Mouse (Mus musculus): Measurements from ENCODE around the gene Egln1. TPM values are rescaled to one million over a fixed set of nuclear protein-coding genes. Genes with fewer than 3 reads are reported as not detected.

Gene Egln1
- polyA plus RNA-seq, 1 experiment from 2014 or later = 14.8 TPM

DNA sequence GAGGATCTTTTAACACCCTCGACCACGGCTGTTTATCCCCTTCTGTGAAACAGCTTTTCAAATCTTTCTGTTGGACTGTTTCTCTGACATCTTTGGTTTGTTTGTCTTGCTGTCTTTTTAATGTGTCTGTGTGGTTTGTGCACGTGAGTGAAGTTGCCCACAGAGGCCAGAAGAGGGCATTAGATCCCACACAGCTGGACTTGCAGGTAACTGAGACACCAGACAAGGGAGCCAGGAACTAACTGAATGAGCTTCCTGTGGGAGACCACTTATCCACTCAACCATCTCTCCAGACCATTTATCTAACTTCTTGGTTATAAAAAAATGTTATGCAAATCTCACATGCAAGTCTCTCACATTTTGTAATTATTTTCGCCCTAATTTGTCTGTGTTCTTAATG lies 18.5 kb downstream of the Egln1 start:
- Histone ChIP-seq H3K27ac (ENCODE audit: low read depth, low read length) (no peak overlapping the region), H3K9ac (ENCODE audit: low read depth, low read length) (no peak overlapping the region), H3K4me1 (ENCODE audit: control insufficient read depth, insufficient read depth, low read depth, low read length) (no peaks in the 10 kb centered on the region; the same call in 1 of the 2 replicates), H3K36me3 (ENCODE audit: control insufficient read depth, insufficient read depth, low read length) (no peaks in the 10 kb centered on the region), H3K27me3 (replicated peaks; ENCODE audit: control insufficient read depth, insufficient read depth, low read length) (no peaks in the 10 kb centered on the region), H3K4me3 (ENCODE audit: low read length) (no peak overlapping the region), H3K4me2 (ENCODE audit: low read length) (no peak overlapping the region), H3K9me3 (ENCODE audit: control insufficient read depth, low read length) (no peaks in the 10 kb centered on the region)
- no peak for ATAC-seq
- WGBS = 79% methylated on average over 4 of the region's 4 CpGs

- H3K27me3 ChIP-seq (replicated peaks; ENCODE audit: control insufficient read depth, insufficient read depth, low read length) = no peaks in the 10 kb centered on the region
- H3K4me2 ChIP-seq (ENCODE audit: low read length) = no peak overlapping the region
- H3K4me3 ChIP-seq (ENCODE audit: low read length) = no peak overlapping the region
- H3K4me1 ChIP-seq (ENCODE audit: control insufficient read depth, insufficient read depth, low read depth, low read length) = no peaks in the 10 kb centered on the region; the same call in 1 of the 2 replicates
- no peak overlapping the region for H3K27ac ChIP-seq (ENCODE audit: low read depth, low read length)
- WGBS = 91% methylated on average over 13 of the region's 13 CpGs
- no peaks in the 10 kb centered on the region for H3K9me3 ChIP-seq (ENCODE audit: control insufficient read depth, low read length)
- ATAC-seq = no peak
- H3K9ac ChIP-seq (ENCODE audit: low read depth, low read length) = no peak overlapping the region
- H3K36me3 ChIP-seq (ENCODE audit: control insufficient read depth, insufficient read depth, low read length) = no peaks in the 10 kb centered on the region
Measured at GRCm38 (mm10) chr8:124930086-124930485, 19.0 kb downstream of the Egln1 start.

DNA sequence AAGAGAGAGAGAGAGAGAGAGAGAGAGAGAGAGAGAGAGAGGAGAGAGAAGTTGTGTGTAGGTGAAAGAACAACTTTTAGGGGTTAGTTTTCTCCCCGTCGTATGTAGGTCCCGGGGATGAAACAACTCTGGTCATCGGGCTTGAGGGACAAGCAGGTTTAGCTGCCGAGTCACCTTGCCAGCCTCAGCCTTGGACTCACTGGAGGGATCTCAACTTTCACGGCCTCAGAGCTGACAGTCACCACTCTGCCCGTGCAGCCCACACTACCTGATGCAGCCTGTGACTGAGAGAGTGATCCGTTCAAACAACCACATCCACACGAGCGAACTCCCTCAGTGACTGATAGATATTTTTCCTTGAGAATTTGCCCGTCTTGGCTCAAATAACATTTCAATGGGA lies 20.1 kb downstream of the Egln1 start:
- H3K4me2 ChIP-seq (ENCODE audit: low read length) = no peak overlapping the region
- WGBS = 88% methylated on average over 11 of the region's 11 CpGs
- H3K9me3 ChIP-seq (ENCODE audit: control insufficient read depth, low read length) = no peaks in the 10 kb centered on the region
- H3K4me1 ChIP-seq (ENCODE audit: control insufficient read depth, insufficient read depth, low read depth, low read length) = no peaks in the 10 kb centered on the region; the same call in 1 of the 2 replicates
- no peaks in the 10 kb centered on the region for H3K27me3 ChIP-seq (replicated peaks; ENCODE audit: control insufficient read depth, insufficient read depth, low read length)
- no peak for ATAC-seq
- no peak overlapping the region for H3K4me3 ChIP-seq (ENCODE audit: low read length)
- H3K9ac ChIP-seq (ENCODE audit: low read depth, low read length) = no peak overlapping the region
- no peak overlapping the region for H3K27ac ChIP-seq (ENCODE audit: low read depth, low read length)
- no peaks in the 10 kb centered on the region for H3K36me3 ChIP-seq (ENCODE audit: control insufficient read depth, insufficient read depth, low read length)

DNA sequence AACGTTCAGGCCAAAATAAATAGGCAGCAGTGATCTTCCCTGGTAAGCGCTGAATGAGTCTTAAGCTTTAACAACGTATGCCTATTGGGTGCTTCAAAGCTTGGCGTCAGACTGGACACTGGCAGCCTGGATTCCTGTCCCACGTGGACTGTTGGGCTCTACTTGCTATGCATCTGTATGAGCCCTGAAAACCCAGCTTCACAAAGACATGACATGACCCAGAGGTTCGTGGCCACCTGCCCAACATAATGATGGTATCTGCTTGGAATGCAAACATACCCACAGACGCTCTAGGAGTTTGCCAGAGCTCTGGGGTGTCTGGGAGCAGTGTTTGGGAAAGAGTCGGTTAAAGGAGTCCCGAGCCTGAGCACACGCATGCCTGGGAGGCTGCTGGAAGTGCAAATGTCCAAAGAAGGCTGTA lies 22.8 kb downstream of the Egln1 start:
- 82% methylated on average over 10 of the region's 10 CpGs for WGBS
- no peaks in the 10 kb centered on the region; the same call in none of the 2 replicates for H3K4me1 ChIP-seq (ENCODE audit: control insufficient read depth, insufficient read depth, low read depth, low read length)
- no peak overlapping the region for H3K4me3 ChIP-seq (ENCODE audit: low read length)
- no peaks in the 10 kb centered on the region for H3K36me3 ChIP-seq (ENCODE audit: control insufficient read depth, insufficient read depth, low read length)
- no peak overlapping the region for H3K9ac ChIP-seq (ENCODE audit: low read depth, low read length)
- no peaks in the 10 kb centered on the region for H3K27me3 ChIP-seq (replicated peaks; ENCODE audit: control insufficient read depth, insufficient read depth, low read length)
- H3K9me3 ChIP-seq (ENCODE audit: control insufficient read depth, low read length) = no peaks in the 10 kb centered on the region
- ATAC-seq = peak; percentile 70; the same call in 1 of the 2 replicates
- H3K4me2 ChIP-seq (ENCODE audit: low read length) = no peak overlapping the region
- H3K27ac ChIP-seq (ENCODE audit: low read depth, low read length) = no peak overlapping the region

DNA sequence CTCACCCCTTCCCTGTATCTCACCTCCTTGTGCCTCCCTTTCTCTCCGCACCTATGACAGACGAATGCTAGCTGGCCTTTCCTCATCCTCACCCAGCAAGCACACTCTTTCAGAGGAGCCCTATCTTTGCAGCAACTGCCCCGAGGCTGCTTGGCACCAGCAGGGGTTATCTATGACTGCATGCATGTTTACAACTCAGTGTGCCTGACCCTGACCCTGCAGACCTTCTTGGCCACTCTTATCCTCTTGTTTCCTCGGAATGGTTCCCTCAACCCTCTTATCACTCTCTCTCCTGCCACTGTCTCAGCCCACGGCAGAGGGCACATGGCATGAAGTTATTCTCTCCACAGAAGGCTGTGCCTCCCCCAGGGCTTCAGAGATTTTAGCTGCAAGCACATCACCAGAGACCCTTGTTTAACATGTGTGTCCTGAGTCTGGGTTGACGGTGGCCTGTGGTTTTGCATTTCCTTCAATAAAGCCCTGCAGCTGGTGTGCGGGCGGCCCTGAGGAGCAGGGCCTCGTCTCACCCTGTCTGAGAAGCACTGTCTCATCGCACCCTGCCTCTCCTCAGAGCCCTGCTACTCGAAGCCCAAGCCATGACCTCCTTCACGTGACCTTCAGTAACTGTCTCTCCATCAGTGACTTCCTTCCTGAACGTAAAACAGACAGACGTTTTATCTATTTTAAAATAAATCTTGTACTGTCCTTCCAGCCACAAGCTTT lies 23.4 kb downstream of the Egln1 start:
- H3K27me3 ChIP-seq (replicated peaks; ENCODE audit: control insufficient read depth, insufficient read depth, low read length) = no peaks in the 10 kb centered on the region
- no peaks in the 10 kb centered on the region for H3K9me3 ChIP-seq (ENCODE audit: control insufficient read depth, low read length)
- no peak overlapping the region for H3K4me2 ChIP-seq (ENCODE audit: low read length)
- no peak overlapping the region for H3K4me3 ChIP-seq (ENCODE audit: low read length)
- no peaks in the 10 kb centered on the region for H3K36me3 ChIP-seq (ENCODE audit: control insufficient read depth, insufficient read depth, low read length)
- H3K9ac ChIP-seq (ENCODE audit: low read depth, low read length) = no peak overlapping the region
- H3K4me1 ChIP-seq (ENCODE audit: control insufficient read depth, insufficient read depth, low read depth, low read length) = no peaks in the 10 kb centered on the region; the same call in none of the 2 replicates
- H3K27ac ChIP-seq (ENCODE audit: low read depth, low read length) = no peak overlapping the region
- WGBS = 78% methylated on average over 14 of the region's 14 CpGs
- no peak for ATAC-seq

DNA sequence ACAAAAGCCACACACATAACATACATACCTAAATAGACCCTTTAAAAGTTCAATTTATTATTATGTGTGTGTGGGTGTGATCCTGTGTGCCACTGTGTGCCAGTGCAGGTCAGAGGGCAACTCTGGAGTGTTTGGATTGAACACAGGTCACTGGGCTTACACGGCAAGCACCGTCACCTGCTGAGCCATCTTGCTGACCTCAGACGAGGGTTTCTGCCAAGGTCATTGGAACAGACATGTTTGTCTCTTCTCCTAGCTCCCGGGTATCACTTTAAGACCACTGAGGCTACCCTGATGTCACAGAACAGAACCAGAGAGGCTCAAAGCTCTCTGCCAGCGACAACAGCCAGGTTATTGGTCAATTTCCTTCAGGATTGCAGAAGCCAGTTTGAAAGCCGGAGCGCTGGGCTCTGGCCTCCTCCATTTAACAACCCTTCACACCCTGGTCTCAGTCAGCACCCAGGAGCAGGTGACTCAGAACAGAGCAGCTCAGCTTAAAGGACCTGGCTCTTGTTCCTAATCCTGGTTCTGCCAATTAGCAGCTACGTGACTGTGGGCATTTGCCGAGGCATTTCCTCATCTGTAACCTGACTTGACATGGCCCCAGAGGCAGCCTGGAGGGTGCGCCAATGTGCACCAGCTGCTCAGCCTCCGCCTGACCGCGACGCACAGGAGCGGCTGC lies 25.0 kb downstream of the Egln1 start:
- ATAC-seq = no peak
- Histone ChIP-seq H3K27me3 (replicated peaks; ENCODE audit: control insufficient read depth, insufficient read depth, low read length) (no peaks in the 10 kb centered on the region), H3K4me1 (ENCODE audit: control insufficient read depth, insufficient read depth, low read depth, low read length) (no peaks in the 10 kb centered on the region; the same call in none of the 2 replicates), H3K9ac (ENCODE audit: low read depth, low read length) (no peak overlapping the region), H3K4me3 (ENCODE audit: low read length) (no peak overlapping the region), H3K27ac (ENCODE audit: low read depth, low read length) (no peak overlapping the region), H3K4me2 (ENCODE audit: low read length) (no peak overlapping the region), H3K36me3 (ENCODE audit: control insufficient read depth, insufficient read depth, low read length) (no peaks in the 10 kb centered on the region), H3K9me3 (ENCODE audit: control insufficient read depth, low read length) (no peaks in the 10 kb centered on the region)
- WGBS = 81% methylated on average over 15 of the region's 15 CpGs

DNA sequence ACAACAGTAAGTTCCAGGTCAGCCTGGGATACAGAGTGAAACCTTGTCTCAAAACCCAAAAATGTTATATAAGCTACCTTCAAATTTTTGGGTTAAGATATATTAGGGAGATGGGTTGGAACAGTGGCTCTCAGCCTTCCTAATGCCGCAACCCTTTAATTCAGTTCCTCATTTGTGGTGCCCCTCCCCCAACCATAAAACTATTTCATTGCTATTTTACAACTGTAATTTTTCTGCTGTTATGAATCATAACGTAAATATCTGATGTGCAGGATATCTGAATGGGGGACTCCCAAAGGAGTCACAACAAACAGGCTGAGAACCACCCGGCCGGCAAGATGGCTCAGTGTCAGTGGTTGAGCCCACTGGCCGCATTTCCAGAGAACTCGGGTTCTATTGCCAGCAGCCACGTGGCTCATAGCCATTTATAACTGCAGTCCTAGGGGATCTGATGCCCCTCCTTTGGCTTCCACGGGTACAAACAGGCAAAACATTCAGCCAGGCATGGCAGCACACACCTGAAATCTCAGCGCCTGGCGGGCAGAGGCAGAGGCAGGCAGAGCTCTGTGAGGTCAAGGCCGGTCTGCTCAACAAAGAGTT lies 26.5 kb downstream of the Egln1 start:
- H3K9me3 ChIP-seq (ENCODE audit: control insufficient read depth, low read length) = no peaks in the 10 kb centered on the region
- H3K36me3 ChIP-seq (ENCODE audit: control insufficient read depth, insufficient read depth, low read length) = no peaks in the 10 kb centered on the region
- ATAC-seq = no peak
- no peak overlapping the region for H3K4me3 ChIP-seq (ENCODE audit: low read length)
- H3K27ac ChIP-seq (ENCODE audit: low read depth, low read length) = no peak overlapping the region
- WGBS = 74% methylated on average over 11 of the region's 11 CpGs
- H3K4me2 ChIP-seq (ENCODE audit: low read length) = no peak overlapping the region
- H3K4me1 ChIP-seq (ENCODE audit: control insufficient read depth, insufficient read depth, low read depth, low read length) = no peaks in the 10 kb centered on the region; the same call in none of the 2 replicates
- no peak overlapping the region for H3K9ac ChIP-seq (ENCODE audit: low read depth, low read length)
- no peaks in the 10 kb centered on the region for H3K27me3 ChIP-seq (replicated peaks; ENCODE audit: control insufficient read depth, insufficient read depth, low read length)

- H3K27ac ChIP-seq (ENCODE audit: low read depth, low read length) = no peak overlapping the region
- peak overlapping the region; percentile 22; the same call in 1 of the 2 replicates for H3K9ac ChIP-seq (ENCODE audit: low read depth, low read length)
- no peaks in the 10 kb centered on the region for H3K9me3 ChIP-seq (ENCODE audit: control insufficient read depth, low read length)
- no peak overlapping the region for H3K4me2 ChIP-seq (ENCODE audit: low read length)
- H3K4me3 ChIP-seq (ENCODE audit: low read length) = no peak overlapping the region
- ATAC-seq = no peak
- no peaks in the 10 kb centered on the region; the same call in none of the 2 replicates for H3K4me1 ChIP-seq (ENCODE audit: control insufficient read depth, insufficient read depth, low read depth, low read length)
- H3K27me3 ChIP-seq (replicated peaks; ENCODE audit: control insufficient read depth, insufficient read depth, low read length) = no peaks in the 10 kb centered on the region
- no peaks in the 10 kb centered on the region for H3K36me3 ChIP-seq (ENCODE audit: control insufficient read depth, insufficient read depth, low read length)
- 73% methylated on average over 18 of the region's 18 CpGs for WGBS
Measured at GRCm38 (mm10) chr8:124921369-124922279, 27.5 kb downstream of the Egln1 start.

Data from hindbrain, embryonic 16.5 days (tissue).